Mouse (Mus musculus): ENCODE results near the gene Oprd1.

DNA sequence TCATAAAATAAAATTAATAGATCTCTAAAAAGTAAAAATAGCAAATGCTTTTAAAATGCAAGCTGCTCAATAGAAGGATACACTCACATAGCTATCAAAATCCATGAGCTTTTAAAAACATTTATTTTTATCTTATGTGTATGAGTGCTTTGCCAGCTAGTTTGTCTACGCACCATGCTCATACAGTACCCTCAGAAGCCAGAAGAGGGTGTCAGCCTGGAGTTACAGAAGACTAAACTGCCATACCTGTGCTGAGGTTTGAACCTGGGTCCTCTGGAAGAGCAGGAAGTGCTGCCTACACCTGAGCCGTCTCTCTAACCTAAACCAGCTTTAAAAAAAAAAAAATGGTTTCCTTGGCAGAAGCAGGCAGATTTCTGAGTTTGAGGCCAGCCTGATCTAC, 5.6 kb downstream of the Oprd1 start:
- TF ChIP-seq POLR2A (IDR thresholded peaks at IDR 0.05; ENCODE audit: insufficient read depth, low read depth, low read length) (no peak), CTCF (IDR thresholded peaks at IDR 0.05; ENCODE audit: insufficient read depth, low read depth, low read length) (no peak)
